Mouse (Mus musculus): ENCODE results near the gene Nxpe2.
"Not testable (repeated sequence)": the region's sequence is repeated elsewhere in the genome, so short reads cannot be mapped to it uniquely, and the experiment has no call there.

Nxpe2 gene

GRCm38 (mm10) chr9:48353148-48353698 is at the start of gene Nxpe2:
Nxpe2 (minus strand) TSS chr9:48353454.
- DNase-seq (ENCODE audit: low spot score), result no peak

DNA sequence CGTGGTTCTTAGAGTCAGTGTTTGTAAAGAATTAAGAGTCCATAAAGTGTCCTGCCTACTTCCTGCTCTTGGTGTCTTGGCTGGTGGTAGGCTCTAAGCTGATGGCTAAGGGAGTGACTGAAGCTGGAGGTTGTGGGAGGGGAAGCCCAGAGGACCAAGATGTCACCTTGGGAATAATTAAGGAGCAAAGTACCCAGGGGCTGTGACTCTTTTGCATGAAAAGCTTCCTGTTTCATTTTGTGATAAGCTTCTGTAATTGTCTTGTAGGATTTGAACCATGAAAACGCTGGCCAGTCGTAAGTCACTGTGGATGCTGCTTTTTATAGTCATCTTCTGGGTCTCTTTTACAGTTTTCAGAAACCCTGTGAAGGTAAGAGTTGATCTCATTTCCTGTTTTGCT is 36.7 kb upstream of the Nxpe2 start:
- no peak for DNase-seq (ENCODE audit: low spot score)

- DNase-seq (ENCODE audit: low spot score), result no peak
Observed at GRCm38 (mm10) chr9:48388451-48388850, 35.2 kb upstream of the Nxpe2 start.

DNA sequence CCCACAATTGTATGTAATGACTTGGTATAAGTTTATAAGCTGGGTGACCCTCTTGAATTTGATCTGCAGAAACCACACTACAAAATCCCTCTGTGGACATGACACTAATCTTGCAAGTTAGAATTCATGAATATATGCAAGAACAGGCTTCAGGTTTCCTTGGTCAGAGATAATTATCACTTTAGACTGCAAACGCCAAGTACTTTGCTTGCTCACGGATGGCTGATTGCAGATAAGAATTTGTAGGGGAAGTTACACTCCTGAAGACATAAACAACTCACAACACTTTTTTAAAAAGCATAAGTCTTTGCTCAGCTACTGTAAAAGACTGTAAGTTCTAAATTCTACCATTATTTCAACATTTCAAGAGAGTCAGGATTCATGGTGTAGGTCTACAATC is 21.1 kb upstream of the Nxpe2 start:
- DNase-seq (ENCODE audit: low spot score), result no peak

DNA sequence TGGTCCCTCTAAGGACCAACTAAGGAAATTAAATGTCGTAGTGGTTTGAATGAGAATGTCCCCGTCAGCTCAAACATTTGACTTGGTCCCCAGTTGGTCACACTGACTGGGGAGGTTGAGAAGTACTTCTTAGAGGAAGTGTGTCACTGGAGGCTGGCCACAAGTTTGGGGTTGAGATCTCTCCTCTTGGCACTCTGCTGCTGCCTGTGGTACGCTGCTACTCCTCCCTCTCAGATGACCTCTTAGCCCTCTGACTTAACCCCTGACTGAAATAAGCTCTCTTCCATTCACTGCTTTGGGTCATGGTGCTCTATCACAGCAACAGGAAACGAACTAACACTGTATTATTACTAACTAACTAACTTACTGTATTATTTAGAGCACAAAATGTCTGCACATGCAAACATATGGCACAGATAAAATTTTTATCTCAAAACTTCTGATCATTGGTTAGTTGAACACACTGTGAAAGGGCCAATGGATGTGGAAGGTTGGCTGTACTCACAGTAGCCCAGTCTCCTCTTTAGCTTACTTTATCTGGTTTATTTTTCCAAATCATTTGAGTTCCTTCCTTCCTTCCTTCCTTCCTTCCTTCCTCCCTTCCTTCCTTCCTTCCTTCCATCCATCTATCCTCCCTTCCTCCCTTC is 20.1 kb upstream of the Nxpe2 start:
- DNase-seq (ENCODE audit: low spot score), result no peak

DNA sequence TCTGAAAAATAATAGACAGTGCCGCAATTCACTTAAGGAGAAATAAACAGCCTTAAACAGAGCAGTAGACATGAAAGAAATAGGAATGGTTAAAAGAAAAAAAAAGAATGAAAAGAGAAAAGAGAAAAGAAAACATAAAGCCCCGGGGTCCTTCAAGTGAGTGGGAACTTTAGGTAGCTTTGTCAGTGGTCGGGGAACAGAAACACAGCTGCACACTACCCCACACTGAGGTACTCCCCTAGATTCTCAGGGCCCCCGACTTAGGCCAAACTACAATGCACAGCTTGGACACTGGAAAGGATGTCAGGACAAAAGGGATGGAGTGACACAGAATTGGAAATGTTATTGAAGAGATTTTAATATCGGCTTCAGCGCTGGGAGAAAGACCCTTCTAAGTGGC is 9.5 kb upstream of the Nxpe2 start:
- no peak for DNase-seq (ENCODE audit: low spot score)

- no peak for DNase-seq (ENCODE audit: low spot score)
Observed at GRCm38 (mm10) chr9:48361815-48362631, 8.8 kb upstream of the Nxpe2 start.

GRCm38 (mm10) chr9:48360826-48361225 is 7.6 kb upstream of the Nxpe2 start:
- DNase-seq (ENCODE audit: low spot score), result no peak

- DNase-seq (ENCODE audit: low spot score), result no peak
Observed at GRCm38 (mm10) chr9:48357097-48357496, 3.8 kb upstream of the Nxpe2 start.

- peak; percentile 80 for DNase-seq (ENCODE audit: low spot score)
Observed at GRCm38 (mm10) chr9:48354793-48355192, 1.5 kb upstream of the Nxpe2 start.

GRCm38 (mm10) chr9:48354122-48354521 is 868 bp upstream of the Nxpe2 start:
- no peak for DNase-seq (ENCODE audit: low spot score)

DNA sequence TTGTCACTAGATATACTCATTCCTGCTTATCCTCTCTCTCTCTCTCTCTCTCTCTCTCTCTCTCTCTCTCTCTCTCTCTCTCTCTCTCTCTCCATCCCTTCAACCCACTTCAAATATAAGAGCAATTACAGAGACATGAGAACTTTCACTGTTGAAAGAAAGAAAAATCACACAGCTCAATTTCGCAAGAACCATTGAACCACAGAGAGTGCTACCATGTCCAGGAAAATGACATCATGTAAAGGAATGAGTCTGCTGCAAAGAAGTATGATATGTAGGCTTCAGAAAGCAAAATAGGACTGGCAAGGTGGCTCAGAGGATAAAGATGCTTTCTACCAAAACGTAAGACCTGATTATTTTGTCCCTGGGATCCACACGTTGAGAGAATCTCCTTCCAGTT is 7.4 kb downstream of the Nxpe2 start:
- DNase-seq (ENCODE audit: low spot score), result no peak

- peak; percentile 25 for DNase-seq (ENCODE audit: low spot score)
Observed at GRCm38 (mm10) chr9:48345456-48345855, 7.8 kb downstream of the Nxpe2 start.

DNA sequence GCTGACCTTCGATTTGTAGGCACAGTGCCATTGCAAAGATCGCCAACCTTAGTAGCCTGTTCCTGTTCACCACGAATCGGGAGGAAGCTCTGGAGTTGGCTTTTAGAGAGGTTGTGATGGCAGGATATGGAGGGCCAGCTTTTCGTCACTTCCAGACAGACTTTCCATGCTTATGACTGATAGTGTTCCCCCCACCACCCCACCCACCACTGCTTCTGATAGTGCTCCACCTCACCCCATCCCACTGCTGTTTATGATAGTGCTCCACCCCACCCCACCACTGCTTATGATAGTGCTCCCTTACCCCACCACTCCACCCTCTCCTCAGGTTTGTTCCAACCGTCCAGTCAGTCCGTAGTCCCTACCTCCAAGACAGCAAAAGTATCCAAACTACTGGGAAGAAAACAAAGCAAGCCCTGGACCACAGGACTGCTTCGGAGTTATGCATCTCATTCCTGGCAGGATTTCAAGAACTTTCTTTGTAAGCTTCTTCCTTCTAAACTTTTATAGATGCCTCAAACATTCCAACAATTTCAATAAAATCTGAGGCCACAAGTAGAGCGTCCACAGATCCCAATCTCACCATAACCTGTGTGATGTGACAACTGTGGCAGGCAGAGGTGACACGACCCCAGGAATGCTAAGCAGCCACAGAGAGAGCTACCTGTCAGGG is 12.4 kb downstream of the Nxpe2 start:
- DNase-seq (ENCODE audit: low spot score), result no peak

DNA sequence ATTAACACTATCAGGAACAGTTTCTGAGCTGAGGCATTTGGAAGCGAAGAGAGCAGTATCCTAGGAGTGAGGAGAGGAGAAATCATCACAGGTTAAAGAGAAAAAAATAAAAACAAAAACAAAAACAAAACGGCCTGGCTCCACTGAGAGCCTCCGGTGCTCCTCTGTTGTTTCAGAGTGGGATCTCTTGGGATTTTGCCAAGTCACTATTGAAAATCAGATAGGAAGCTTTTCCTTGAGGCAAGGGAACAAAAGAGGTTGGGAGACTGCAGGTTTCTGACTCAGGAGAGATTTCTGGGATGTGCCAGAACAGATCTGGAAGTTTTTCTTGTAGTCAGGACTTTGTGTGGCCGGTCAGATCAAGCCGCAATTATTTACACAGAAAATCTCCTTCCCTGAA is 13.7 kb downstream of the Nxpe2 start:
- no peak for DNase-seq (ENCODE audit: low spot score)

DNA sequence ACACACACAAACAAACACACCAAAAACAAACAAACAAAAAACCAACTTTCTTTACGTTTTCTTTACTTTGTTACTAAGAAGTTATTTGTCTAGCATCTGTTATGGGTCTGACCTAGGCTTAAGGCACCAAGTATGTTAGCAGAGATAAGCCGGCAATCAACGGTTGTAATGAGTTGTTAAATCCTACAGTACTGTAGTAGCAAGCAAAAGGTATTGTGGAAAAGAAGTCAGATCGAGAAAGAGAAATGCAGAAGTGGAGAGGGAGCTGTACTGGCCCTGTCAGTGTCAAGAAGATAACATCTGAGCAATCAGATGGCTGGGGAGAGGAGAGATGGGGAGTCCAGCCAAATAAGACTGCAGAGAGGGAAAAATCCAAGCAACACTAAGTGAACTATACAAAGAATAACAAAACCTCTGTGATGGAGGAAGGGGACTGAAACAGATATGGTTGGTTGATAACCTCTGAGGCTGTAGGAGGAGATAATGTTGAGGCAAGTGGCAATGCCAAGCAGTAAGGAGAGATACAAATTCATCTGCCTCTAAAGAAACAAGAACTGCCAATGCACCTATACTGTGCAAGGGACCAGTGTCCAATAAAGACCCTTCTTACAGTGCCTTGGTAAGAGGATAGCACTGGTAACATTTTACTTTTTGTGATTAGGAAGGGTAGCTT is 14.3 kb downstream of the Nxpe2 start:
- DNase-seq (ENCODE audit: low spot score), result no peak

GRCm38 (mm10) chr9:48329597-48329996 is 23.7 kb downstream of the Nxpe2 start:
- no peak for DNase-seq (ENCODE audit: low spot score)

DNA sequence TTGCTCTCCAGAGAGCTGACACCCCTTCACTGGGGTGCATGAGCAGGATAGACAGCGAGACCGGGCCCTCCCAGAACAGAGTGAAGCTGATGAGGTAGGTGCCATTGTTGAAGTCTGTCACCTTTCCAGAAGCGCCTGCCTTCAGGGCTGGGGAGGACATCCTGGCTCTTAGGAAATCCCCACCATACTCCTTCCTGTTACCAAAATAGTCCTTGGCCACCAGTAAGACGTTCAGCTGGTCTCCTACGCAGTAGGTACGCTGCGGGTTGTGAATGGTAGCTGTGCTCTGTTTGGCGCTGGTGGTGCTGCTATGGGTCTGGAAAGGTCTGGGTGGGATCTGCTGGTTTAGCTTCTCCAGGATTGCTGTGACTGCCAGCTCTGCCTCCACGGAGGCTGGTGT is 26.9 kb downstream of the Nxpe2 start:
- DNase-seq (ENCODE audit: low spot score), result no peak

GRCm38 (mm10) chr9:48315825-48316224 is 37.4 kb downstream of the Nxpe2 start:
- DNase-seq (ENCODE audit: low spot score), result no peak

DNA sequence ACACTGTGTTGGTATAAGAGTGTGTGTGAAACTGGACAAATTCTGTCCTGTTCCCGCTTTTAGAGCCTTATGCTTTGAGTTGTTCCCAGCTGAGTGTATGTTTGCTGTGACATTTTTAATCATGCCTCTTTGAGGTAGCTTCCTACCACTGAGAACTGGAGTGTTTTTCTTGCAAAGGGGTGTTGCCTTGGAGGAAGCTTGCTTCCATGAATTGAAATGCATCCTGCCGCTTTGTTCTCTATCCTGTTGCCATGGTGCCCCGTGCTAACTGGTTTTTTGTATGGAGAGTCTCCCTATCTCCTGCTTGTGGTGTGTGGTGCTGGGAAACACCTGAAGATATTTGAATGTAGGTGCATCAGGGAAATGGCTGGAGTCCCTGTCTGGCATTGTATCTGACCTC is 39.1 kb downstream of the Nxpe2 start:
- DNase-seq (ENCODE audit: low spot score), result no peak

DNA sequence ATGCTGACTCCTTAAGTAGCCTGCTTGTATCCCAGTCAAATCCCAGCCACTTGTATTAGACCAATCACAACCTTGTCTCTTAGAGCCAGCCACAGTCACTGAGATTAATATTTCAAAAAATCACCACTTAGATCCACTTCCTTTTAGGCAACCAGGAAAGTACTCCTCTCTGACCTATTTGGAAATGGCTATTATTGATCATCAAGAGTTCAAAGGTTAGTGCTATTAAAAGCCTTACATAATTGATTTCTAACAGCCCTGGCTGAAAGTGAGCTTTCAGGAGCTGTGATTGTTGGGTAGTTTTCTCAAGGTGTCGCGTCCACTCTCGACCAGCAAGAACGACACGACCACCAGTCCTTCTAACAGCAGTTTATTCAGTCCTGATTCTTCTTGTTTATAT is 42.0 kb downstream of the Nxpe2 start:
- DNase-seq (ENCODE audit: low spot score), result no peak

- DNase-seq (ENCODE audit: low spot score), result not testable (repeated sequence)
Observed at GRCm38 (mm10) chr9:48303564-48303963, 49.7 kb downstream of the Nxpe2 start.
